Mouse (Mus musculus): ENCODE data around the gene Enoph1.

Gene Enoph1

DNA sequence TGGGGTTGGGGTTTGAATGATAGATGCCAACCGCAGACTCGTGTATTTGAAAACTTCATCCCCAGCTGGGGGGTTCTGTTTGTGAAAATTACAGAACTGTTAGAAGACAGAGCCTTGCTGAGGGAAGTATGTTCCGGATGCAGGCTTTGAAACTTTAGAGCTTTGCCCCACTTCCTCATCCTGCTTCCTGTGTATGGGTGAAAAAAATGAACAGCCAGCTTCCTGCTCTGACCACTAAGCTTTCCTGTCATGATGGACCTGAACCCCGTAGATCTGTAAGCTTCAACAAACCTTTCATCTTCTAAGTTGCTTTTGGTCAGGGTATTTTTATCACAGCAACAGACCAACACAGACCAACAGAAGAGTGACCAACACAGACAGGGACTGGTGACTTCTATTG, 42.2 kb downstream of the Enoph1 start:
- no peak for DNase-seq

DNA sequence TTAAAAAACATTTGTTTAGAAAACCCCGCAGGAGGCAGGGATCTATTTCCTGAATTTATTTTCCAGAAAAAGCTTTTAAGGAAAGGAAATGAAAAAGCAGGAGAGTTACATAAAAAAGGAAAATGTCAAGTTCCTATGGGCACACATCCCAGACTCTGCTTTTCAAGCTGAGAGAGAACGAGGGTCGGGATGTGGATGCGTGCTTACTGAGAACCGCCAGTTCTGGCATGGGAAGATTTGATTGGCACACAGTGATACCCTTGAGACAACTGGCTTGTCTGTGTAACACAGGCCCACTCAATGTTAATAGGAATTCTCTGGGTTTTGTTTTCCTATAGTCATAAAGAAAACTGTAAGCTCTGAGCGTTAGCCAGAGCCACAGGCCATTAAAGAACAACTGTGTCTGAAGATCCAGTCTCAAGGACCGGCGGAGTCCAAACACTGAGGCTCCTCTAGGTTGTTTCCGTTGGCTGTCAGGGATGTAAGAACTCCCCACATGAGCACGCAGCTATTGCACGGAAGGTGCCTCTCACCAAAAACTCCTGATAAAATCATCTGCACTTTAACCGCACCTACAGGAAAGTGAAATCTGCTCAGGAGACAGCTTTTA, 44.3 kb downstream of the Enoph1 start:
- DNase-seq: no peak

DNA sequence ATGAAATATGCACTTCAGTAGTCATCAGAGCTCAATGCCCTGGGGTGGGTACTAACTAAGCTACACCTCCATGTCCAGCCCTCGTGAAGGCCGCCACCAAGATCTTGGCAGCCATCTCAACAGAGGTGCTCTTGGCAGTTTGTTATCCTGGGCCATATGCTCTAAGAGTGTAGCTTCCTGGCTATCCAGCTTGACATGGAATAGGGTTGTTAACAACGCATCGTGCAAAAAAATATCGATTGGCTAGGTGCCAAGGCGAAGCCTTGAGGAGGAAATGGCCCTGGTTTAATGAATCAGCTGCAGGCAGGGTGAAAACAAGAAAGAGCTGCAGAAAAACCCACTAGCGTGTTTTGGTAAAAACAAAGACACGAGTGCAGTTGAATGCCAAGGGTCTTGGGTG, 45.3 kb downstream of the Enoph1 start:
- DNase-seq: no peak

DNA sequence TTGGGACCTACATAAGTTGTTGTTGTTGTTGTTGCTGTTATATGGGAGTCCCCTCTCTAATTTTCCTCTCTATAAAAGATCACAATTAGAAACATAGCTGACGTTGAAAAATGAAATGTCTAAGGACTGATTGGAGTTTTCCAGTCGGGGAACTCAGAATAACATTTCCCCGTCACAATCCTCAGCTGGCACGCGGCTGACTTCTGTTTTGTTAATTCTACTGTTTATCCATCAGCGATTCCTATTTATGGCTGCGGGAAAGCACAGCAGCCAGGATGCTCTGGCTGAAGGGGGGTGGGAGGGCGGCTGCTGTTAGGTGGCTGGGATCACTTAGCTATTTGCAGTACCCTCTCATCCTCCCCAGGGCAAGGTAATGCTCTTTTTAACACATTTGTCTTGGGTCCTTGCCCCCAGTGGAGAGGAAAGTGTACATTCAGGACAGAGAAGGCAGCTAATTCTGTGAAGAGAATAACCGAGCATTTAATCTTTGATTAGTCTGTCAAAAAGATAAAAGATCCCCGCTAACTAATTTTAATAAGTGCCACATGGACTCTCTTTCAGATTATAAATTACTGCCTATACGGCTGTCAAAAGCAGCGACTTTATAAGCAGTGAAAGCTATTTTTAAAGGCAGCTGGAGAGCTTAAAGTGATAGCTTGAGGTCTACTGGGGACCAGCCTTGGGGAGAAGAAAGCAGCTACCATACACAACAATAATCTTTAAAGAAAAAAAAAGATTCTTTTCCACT, 50.9 kb downstream of the Enoph1 start:
- DNase-seq: no peak

DNA sequence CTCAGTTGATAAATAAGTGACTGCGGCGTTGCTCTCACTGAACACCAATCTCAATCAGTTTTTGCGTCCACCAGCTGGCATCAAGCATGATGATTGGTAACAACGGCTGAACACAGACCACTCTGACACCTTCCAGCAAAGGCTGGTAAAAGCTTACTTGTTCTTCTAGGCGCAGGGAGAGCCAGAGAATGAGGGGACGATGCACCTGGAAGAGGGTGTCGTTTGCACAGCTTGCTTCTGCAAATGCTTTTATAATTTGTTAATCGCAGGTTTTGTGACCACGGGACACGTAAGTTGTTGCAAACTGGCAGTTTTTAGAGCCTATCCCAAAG, 51.4 kb downstream of the Enoph1 start:
- DNase-seq: no peak

DNA sequence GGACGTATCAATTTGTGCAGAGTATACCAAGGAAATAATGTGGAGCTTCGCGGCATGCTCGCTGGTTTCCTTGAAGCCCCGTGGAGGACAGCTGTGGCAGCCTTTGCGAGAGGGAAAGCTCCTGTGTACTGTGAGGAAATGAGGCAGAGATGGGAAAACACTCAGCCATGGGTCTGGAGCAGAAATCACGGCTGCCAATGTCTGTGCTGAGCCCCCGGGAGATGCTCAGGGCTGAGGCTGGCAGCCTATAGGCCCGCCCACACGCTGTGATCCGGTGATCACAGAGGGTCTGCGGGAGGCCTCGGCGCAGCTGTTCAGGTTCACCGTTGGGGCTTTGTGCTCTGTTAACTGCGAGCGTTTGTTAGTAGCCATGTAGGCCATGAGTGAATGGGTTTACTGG, 51.8 kb downstream of the Enoph1 start:
- DNase-seq: no peak

DNA sequence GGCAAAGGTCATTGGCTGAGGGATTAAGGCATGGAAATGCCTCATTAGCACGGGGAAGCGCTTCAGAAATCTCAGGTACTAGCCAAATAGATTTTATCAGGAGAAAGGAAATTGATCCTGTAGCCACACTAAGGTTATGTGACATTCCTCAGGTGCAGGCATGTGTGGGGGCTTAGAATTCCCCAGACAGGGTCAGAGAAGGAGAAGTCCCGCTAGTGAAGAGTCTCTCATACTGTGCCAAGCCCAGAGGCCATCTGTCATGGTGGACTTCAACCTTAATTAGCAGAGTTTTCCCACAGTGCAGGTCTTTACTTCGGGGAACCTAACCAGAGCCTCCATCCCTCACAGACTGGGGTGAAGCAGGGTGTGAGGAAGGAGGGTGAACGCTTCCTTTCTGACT, 57.2 kb downstream of the Enoph1 start:
- DNase-seq: no peak

DNA sequence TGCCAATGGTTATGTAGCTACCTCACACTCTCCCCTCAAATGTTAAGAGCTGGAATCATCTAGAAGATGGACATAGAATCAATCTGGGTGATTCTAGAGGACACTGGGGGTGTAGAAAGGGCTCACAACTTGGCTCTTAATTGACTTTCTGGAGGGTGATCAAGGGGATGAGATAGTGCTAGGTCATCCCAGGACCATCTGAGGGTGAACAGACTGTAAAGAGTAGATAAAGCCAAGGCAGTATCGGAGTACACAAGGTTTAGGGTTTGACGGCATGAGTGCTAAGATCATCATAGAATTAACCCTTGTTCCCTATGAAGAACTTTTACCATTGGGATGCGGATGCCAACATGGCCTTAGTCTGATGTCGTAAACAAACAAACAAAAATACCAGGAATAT, 58.2 kb downstream of the Enoph1 start:
- no peak for DNase-seq

DNA sequence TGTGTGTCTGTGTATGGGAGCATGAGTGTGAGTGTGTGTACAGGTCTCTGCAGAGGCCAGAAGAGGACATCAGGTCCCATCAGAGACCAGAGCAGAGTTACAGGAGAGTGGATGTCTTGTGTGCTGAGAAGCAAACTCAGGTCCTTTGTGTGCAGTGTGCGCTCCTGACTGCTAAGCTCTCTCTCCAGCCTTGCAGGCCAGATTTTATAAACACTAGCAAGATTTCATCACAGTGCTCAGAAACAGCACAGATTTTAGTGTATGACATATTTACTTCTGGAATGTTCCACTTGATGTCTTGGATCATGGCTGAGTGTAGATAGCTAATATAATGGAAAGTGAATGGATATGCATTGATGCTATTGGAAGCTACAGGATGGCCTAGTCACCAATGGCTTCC, 62.6 kb downstream of the Enoph1 start:
- DNase-seq: no peak

DNA sequence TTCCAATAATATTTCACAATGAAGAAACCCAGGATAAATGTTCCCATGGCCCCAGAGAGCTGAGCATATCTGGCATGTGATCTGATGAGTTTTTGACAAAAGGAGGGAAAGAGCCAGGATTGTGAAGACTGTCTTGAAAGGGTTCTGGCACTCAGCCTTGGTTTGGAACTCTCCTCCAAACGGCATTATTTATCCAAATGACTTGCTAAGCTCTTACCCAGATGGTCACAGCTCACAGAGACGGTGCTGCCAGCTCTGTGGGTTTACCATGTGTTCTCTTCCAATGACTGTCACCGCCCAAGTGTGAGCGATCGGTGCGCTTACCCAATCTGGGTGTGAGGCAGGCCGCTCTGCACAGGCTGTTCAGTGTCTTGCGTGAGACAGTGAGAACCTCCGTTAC, 69.1 kb downstream of the Enoph1 start:
- DNase-seq: peak; percentile 86

DNA sequence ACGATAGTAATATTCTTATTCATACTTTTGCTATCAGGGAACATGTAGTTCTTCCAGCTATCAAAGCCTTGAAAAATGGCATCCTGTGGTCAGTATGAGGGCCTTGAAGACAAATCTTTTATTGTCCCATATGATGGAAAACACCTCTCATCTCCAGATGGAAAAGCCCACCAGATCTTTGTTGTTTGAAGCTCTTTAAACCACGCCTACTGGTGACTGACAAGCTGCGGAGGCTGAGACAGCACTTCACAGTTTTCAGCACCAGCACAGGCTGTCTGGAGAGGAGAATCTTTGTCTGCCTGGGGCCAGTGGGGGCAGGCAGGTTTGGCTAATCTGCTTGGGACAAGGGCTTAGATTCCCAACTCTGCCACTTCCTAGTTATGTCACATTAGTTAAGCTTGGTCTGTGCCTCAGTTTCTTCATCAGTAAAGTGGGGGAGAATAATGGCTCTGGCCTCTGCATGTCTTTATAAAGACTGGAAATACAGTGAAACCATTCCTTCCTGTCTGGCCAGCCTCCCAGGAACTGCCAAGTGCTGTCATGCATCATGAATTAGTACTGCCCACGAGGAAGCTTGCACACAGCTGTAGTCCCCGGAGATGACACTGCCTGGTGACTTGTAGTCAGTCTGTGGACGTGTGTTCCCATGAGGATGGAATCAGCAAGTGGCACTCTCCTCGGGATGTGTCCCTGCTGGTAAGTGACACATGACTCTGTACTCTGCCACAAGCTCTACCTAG, 69.9 kb downstream of the Enoph1 start:
- peak; percentile 84 for DNase-seq

DNA sequence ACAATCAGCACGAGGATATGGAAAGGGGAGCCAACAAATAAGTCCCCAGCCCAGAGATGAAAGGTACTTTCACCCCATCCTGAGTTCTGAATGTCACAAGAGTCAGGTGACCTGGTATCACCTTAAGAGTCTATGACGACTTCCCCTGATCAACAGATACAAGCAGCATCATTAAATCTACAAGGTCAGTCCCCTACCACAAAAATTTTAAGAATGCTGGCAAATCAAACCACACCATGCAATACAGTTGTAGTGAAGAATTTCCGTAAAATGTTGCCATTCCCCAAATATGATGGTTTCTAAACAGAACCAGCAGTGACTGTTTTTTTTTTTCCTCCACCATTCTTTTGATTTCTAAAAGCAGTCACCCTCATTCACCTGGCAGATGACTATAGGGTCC, 70.8 kb downstream of the Enoph1 start:
- DNase-seq: no peak

DNA sequence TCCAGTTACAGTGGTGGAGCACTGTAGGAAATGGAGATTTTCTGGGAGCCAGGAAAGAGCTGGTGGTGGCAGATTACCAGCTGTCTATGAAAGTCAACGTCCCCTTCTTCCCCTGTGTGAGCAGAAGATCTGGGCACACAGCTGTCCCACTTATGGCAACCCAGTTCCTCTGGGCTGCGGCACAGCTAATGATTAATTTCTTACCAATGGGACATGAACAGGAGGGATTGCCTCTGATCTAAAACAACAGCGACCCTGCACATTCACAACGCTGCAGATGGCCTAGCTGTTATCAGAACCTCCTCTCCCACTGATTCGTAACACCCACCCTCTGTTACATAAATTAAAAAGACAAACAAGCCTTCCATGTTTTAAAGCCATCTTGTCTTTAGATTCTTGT, 73.6 kb downstream of the Enoph1 start:
- DNase-seq: peak; percentile 70
